Mouse (Mus musculus): ENCODE results near the gene Rtn4rl2. TPM values are rescaled to one million over a fixed set of nuclear protein-coding genes. Genes with fewer than 3 reads are reported as not detected.

Gene Rtn4rl2
- 2.7 and 3.7 TPM in 2 replicates for polyA plus RNA-seq (2015; fragmentation: Nextera tagmentation; extraction: Ambion mirVana)

DNA sequence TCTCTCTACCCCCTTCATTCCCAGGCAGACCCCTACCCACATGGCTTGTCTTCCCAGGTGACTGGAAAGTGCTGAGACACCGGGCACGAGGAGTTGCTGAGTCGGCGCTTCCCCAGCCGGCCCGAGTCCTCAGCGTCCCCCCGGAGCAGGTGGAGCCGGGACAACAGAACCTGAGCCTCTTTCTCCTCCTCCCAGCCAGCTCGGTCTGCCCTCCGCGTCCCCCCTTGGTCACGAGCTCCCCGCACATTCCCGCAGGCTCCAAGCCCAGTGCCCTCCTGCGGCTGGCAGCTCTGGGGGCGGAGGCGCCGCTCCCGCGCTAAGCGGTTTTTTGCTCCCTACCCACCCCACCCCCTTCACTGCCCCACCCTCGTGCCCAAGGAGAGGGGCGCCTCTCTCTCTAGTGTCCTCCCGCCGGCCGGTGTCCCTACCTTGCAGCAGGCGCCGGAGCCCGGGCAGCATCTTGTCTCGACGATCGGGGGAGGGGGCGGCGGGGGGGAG is at the start of gene Rtn4rl2:
Rtn4rl2 (minus strand) TSS at position 477 of the 498 bp plus-strand sequence.

DNA sequence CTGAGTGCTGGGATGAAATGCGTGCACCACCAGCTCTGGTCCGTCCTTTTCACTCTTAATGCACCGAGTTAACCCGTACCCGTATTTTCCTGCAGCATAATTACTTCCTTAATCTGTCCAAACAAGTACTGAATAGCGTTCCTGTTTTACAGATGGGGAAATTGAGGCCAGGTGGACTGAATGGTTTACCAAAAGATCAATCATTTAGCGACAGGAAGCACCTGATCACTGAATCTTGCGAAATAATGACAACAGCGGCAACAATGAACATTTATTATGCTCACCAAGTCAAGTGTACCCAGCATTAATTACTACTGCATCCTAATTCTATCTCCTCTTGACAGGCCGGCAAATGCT is 47.9 kb downstream of the Rtn4rl2 start, which contains the start of gene Slc43a1:
Slc43a1 (plus strand) TSS at position 258 of the 357 bp plus-strand sequence.

DNA sequence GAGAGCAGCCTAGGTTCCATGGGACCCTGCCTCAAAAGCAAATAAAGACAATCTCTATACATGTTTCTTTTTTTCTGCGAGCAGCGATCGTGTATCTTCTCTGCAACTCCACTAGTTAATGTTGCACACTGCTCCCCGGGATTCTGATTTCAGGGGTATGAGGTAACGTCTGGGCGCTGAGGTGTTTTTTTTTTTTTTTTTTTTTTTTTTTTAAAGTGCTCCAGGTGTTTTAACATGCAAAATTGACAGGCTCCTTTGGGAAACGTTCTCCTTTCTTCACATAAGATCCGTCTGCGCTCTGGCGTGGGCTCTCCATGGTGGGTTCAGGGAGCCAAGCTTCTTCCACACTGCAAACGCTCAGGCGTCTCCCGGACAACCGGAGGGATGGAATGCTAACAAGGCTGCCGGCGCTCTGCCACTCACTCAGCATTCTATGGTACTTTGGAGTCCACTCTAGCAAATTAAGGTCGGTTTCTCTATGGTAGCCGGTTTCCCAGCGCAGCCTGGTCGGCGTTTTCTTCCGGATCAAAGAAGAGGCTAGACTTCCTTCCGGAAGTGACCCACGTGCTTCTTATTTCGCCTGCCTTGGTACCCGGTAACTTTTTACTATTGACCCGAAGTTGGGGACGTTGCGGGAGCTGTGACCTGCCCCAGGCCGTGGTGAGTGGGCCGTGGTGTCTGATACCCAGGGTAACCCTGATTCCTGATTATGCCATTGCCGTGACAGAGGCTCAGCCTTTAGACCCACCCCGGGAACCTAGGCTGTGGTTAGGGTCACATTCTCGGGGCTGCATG is 59.8 kb downstream of the Rtn4rl2 start, which contains the start of gene Timm10:
Timm10 (plus strand) TSS at position 510 of the 795 bp plus-strand sequence.

DNA sequence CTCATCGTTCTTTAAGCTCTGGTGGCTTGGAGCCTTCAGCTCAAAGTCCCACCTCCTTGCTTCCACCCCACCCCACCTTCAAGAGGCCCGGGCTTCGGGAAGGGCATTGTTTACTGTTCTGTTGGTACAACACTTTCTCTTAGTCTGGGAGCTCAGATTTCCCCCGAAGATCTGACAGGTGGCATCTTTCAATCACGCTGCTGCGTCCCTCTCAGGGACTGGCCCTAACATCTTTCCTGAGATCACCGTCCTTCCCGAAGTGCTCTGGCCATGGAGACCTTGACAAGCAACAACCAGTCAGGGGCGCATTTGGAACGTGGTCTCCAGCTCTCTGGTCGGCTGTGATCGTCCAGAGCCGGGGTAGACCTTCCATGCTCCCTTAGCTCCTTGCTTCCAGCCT is 64.0 kb downstream of the Rtn4rl2 start, which contains the start of gene Smtnl1:
Smtnl1 (minus strand) TSS at position 101 of the 400 bp plus-strand sequence.

Small RNA genes lying within 50 kb of the gene (microRNA-seq; reads per million reads assigned to microRNA genes)
- gene Gm24332, result not detected

Other genes starting within 250 kb of the Rtn4rl2 start
- 12.9 and 13.6 TPM in 2 replicates for gene Ctnnd1, start 235.9 kb downstream of the Rtn4rl2 start, polyA plus RNA-seq (2015; fragmentation: Nextera tagmentation; extraction: Ambion mirVana)
- 0.17 and 0.27 TPM in 2 replicates for gene Btbd18, start 227.6 kb downstream of the Rtn4rl2 start, polyA plus RNA-seq (2015; fragmentation: Nextera tagmentation; extraction: Ambion mirVana)
- 194 and 200 TPM in 2 replicates for gene Selenoh, start 215.9 kb downstream of the Rtn4rl2 start, polyA plus RNA-seq (2015; fragmentation: Nextera tagmentation; extraction: Ambion mirVana)
- gene Gm28635, start 208.7 kb downstream of the Rtn4rl2 start, polyA plus RNA-seq (2015; fragmentation: Nextera tagmentation; extraction: Ambion mirVana), result not detected in 2 replicates
- 50.0 and 50.1 TPM in 2 replicates for gene Med19, start 208.3 kb downstream of the Rtn4rl2 start, polyA plus RNA-seq (2015; fragmentation: Nextera tagmentation; extraction: Ambion mirVana)
- gene Tmx2, start 207.6 kb downstream of the Rtn4rl2 start, polyA plus RNA-seq (2015; fragmentation: Nextera tagmentation; extraction: Ambion mirVana), result 316 and 326 TPM in 2 replicates
- gene Zdhhc5, start 171.5 kb downstream of the Rtn4rl2 start, polyA plus RNA-seq (2015; fragmentation: Nextera tagmentation; extraction: Ambion mirVana), result 14.1 and 16.3 TPM in 2 replicates
- 13.3 and 14.9 TPM in 2 replicates for gene Clp1, start 159.4 kb downstream of the Rtn4rl2 start, polyA plus RNA-seq (2015; fragmentation: Nextera tagmentation; extraction: Ambion mirVana)
- gene Ypel4, start 152.7 kb downstream of the Rtn4rl2 start, polyA plus RNA-seq (2015; fragmentation: Nextera tagmentation; extraction: Ambion mirVana), result 10.1 and 12.0 TPM in 2 replicates
- gene Gm19426, start 143.1 kb downstream of the Rtn4rl2 start, polyA plus RNA-seq (2015; fragmentation: Nextera tagmentation; extraction: Ambion mirVana), result 5.2 and 5.3 TPM in 2 replicates
- 41.5 and 57.2 TPM in 2 replicates for gene Serping1, start 111.3 kb downstream of the Rtn4rl2 start, polyA plus RNA-seq (2015; fragmentation: Nextera tagmentation; extraction: Ambion mirVana)
- 17.3 and 18.4 TPM in 2 replicates for gene Ube2l6, start 87.9 kb downstream of the Rtn4rl2 start, polyA plus RNA-seq (2015; fragmentation: Nextera tagmentation; extraction: Ambion mirVana)
- gene Smtnl1, start 64.1 kb downstream of the Rtn4rl2 start, polyA plus RNA-seq (2015; fragmentation: Nextera tagmentation; extraction: Ambion mirVana), result 0.14 TPM in 1 of 2 replicates, not detected in the other
- 98.0 and 101 TPM in 2 replicates for gene Timm10, start 59.7 kb downstream of the Rtn4rl2 start, polyA plus RNA-seq (2015; fragmentation: Nextera tagmentation; extraction: Ambion mirVana)
- gene Slc43a1, start 47.9 kb downstream of the Rtn4rl2 start, polyA plus RNA-seq (2015; fragmentation: Nextera tagmentation; extraction: Ambion mirVana), result 0.75 and 1.2 TPM in 2 replicates
- 4.3 and 4.5 TPM in 2 replicates for gene Slc43a3, start 49.9 kb upstream of the Rtn4rl2 start, polyA plus RNA-seq (2015; fragmentation: Nextera tagmentation; extraction: Ambion mirVana)
- not detected in 2 replicates for gene Prg2, start 93.8 kb upstream of the Rtn4rl2 start, polyA plus RNA-seq (2015; fragmentation: Nextera tagmentation; extraction: Ambion mirVana)
- not detected in 2 replicates for gene Prg3, start 101.5 kb upstream of the Rtn4rl2 start, polyA plus RNA-seq (2015; fragmentation: Nextera tagmentation; extraction: Ambion mirVana)
- 104 and 116 TPM in 2 replicates for gene Ssrp1, start 150.5 kb upstream of the Rtn4rl2 start, polyA plus RNA-seq (2015; fragmentation: Nextera tagmentation; extraction: Ambion mirVana)
- 0.70 and 6.1 TPM in 2 replicates for gene P2rx3, start 150.8 kb upstream of the Rtn4rl2 start, polyA plus RNA-seq (2015; fragmentation: Nextera tagmentation; extraction: Ambion mirVana)
- gene Tnks1bp1, start 161.3 kb upstream of the Rtn4rl2 start, polyA plus RNA-seq (2015; fragmentation: Nextera tagmentation; extraction: Ambion mirVana), result 11.8 and 16.7 TPM in 2 replicates
- gene Aplnr, start 249.5 kb upstream of the Rtn4rl2 start, polyA plus RNA-seq (2015; fragmentation: Nextera tagmentation; extraction: Ambion mirVana), result 27.7 and 30.9 TPM in 2 replicates